Mouse (Mus musculus) mesoderm, embryonic 11.5 days (tissue): ENCODE results near the gene Ogfrl1.

Experiments used
- DNase-seq: peaks from one replicate; pipeline ENCODE4 v3.0.0-alpha.2; 2012; ENCODE audit warnings: low read depth, low spot score

The Ogfrl1 gene

GRCm38 (mm10) chr1:23351756-23352155 lies 45.8 kb downstream of the Ogfrl1 start:
- no peak for DNase-seq

GRCm38 (mm10) chr1:23345633-23346032 lies 51.9 kb downstream of the Ogfrl1 start:
- DNase-seq = no peak

- DNase-seq = no peak
Observed at GRCm38 (mm10) chr1:23342864-23343263, 54.7 kb downstream of the Ogfrl1 start.

- no peak for DNase-seq
Observed at GRCm38 (mm10) chr1:23342224-23342623, 55.3 kb downstream of the Ogfrl1 start.

- no peak for DNase-seq
Observed at GRCm38 (mm10) chr1:23335726-23336363, 61.7 kb downstream of the Ogfrl1 start.

GRCm38 (mm10) chr1:23335050-23335449 lies 62.5 kb downstream of the Ogfrl1 start:
- DNase-seq = no peak

- DNase-seq = no peak
Observed at GRCm38 (mm10) chr1:23332192-23332591, 65.4 kb downstream of the Ogfrl1 start.

- no peak for DNase-seq
Observed at GRCm38 (mm10) chr1:23325160-23325559, 72.4 kb downstream of the Ogfrl1 start.

GRCm38 (mm10) chr1:23324226-23324625 lies 73.3 kb downstream of the Ogfrl1 start:
- peak; percentile 42 for DNase-seq

GRCm38 (mm10) chr1:23323286-23323685 lies 74.3 kb downstream of the Ogfrl1 start:
- DNase-seq = no peak

- DNase-seq = no peak
Observed at GRCm38 (mm10) chr1:23322208-23322607, 75.4 kb downstream of the Ogfrl1 start.

- no peak for DNase-seq
Observed at GRCm38 (mm10) chr1:23321331-23321851, 76.2 kb downstream of the Ogfrl1 start.

GRCm38 (mm10) chr1:23320591-23321195 lies 76.9 kb downstream of the Ogfrl1 start:
- no peak for DNase-seq
